Mouse (Mus musculus): ENCODE results near the gene Raet1e. TPM values are rescaled to one million over a fixed set of nuclear protein-coding genes. Genes with fewer than 3 reads are reported as not detected.
"Not testable (repeated sequence)": the region's sequence is repeated elsewhere in the genome, so short reads cannot be mapped to it uniquely, and the experiment has no call there.

Raet1e gene
- polyA plus RNA-seq, 1 experiment from 2014 or later: 6.8 TPM

- not testable (repeated sequence) for H3K27me3 ChIP-seq (ENCODE audit: insufficient read depth, low read length); H3K4me3 ChIP-seq (replicated peaks; ENCODE audit: low read depth, low read length); H3K36me3 ChIP-seq (ENCODE audit: insufficient read depth, low read length); H3K4me1 ChIP-seq (replicated peaks; ENCODE audit: insufficient read depth, low read length); H3K4me2 ChIP-seq (ENCODE audit: low read length); H3K27ac ChIP-seq; H3K9me3 ChIP-seq (replicated peaks; ENCODE audit: low read length); H3K9ac ChIP-seq (ENCODE audit: low read depth, low read length)
- ATAC-seq (replicated peaks; ENCODE audit: low FRiP score, low read depth) (peak; percentile 73), DNase-seq (ENCODE audit: low spot score) (peak; percentile 47)
- TF ChIP-seq CTCF (IDR thresholded peaks at IDR 0.05; ENCODE audit: low read depth): peak; percentile 63
- 4% methylated on average over 7 of the region's 11 CpGs for WGBS
These were observed 53.8 kb downstream of the Raet1e start for GRCm38 (mm10) chr10:22212012-22212696.

DNA sequence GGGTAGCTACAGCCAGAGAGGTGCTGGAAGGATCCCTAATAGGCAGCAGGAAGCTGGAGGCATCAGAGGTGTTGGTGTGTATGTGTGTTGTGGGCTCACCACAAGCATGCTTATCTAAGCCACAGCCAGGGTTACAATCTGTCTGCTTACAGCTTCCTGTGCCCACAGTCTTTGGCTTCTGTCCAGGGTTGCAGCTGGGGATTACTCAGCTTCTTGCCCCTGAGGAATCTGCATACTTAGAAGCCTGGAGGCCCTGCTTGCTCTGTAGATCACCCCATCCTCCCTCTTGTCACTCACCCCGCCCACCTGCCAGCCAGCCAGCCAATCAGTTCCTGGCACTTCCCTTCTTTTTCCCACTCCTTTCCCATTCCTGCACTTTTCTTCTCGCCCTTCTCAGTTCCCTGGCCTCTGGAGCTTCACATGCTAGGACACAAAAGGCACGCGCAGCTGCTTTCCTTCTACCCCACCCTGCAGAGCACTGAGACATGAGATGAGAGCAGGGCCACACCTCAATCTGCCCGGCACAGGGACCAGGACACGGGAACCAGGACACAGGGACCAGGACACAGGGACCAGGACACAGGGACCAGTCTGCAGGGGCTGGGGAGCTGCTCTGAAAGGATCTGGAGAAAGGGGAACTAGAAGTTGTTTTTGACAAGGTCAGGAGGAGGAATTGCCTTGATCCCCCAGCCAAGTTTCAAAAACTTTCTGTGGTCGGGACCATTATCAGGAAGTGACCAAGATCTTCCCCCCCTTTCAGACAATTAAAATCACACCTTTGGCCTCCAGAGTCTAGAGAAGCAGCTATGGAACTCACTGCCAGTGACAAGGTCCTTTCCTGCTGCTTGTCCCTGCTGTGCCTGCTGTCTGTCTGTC, 65.3 kb downstream of the Raet1e start:
- not testable (repeated sequence) for H3K4me3 ChIP-seq (replicated peaks; ENCODE audit: low read depth, low read length); DNase-seq (ENCODE audit: low spot score); H3K9ac ChIP-seq (ENCODE audit: low read depth, low read length); H3K9me3 ChIP-seq (replicated peaks; ENCODE audit: low read length); H3K27ac ChIP-seq; H3K4me1 ChIP-seq (replicated peaks; ENCODE audit: insufficient read depth, low read length); H3K36me3 ChIP-seq (ENCODE audit: insufficient read depth, low read length); H3K27me3 ChIP-seq (ENCODE audit: insufficient read depth, low read length); H3K4me2 ChIP-seq (ENCODE audit: low read length)
- peak; percentile 86 for ATAC-seq (replicated peaks; ENCODE audit: low FRiP score, low read depth)
- WGBS: no CpG with 5 or more reads among the region's 7 CpGs

DNA sequence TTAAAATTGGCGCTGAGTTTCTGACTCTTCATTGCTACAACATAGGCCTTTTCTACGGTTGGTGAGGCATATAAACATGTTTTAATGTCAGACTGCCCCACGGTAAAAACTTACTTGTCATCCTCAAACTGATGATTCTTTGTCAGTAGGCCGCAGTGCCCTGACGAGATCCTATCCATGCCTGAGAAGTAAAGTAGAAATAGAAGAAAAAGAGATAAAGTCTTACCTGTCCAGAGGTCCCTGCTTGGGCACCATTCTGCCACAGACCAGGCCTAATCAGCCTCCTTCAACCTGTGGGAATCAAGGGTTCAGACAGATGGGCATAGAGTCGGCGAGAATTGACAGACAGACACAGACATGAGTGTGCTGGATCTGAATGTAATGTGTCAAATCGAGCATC, 106.7 kb downstream of the Raet1e start:
- no peaks in the 10 kb centered on the region for H3K9me3 ChIP-seq (replicated peaks; ENCODE audit: low read length)
- no peak overlapping the region for H3K4me2 ChIP-seq (ENCODE audit: low read length)
- H3K36me3 ChIP-seq (ENCODE audit: insufficient read depth, low read length): no peaks in the 10 kb centered on the region
- no peak for TF ChIP-seq CTCF (IDR thresholded peaks at IDR 0.05; ENCODE audit: low read depth)
- H3K27me3 ChIP-seq (ENCODE audit: insufficient read depth, low read length): no peaks in the 10 kb centered on the region
- no peak overlapping the region for H3K9ac ChIP-seq (ENCODE audit: low read depth, low read length)
- 94% methylated on average over 8 of the region's 8 CpGs for WGBS
- H3K4me1 ChIP-seq (replicated peaks; ENCODE audit: insufficient read depth, low read length): no peaks in the 10 kb centered on the region
- H3K4me3 ChIP-seq (replicated peaks; ENCODE audit: low read depth, low read length): no peak overlapping the region
- DNase-seq (ENCODE audit: low spot score) (no peak), ATAC-seq (replicated peaks; ENCODE audit: low FRiP score, low read depth) (no peak)
- no peak overlapping the region for H3K27ac ChIP-seq

- not testable (repeated sequence) for H3K9me3 ChIP-seq (replicated peaks; ENCODE audit: low read length); DNase-seq (ENCODE audit: low spot score); ATAC-seq (replicated peaks; ENCODE audit: low FRiP score, low read depth); H3K4me3 ChIP-seq (replicated peaks; ENCODE audit: low read depth, low read length); H3K9ac ChIP-seq (ENCODE audit: low read depth, low read length); H3K4me1 ChIP-seq (replicated peaks; ENCODE audit: insufficient read depth, low read length); H3K27me3 ChIP-seq (ENCODE audit: insufficient read depth, low read length); H3K36me3 ChIP-seq (ENCODE audit: insufficient read depth, low read length); H3K4me2 ChIP-seq (ENCODE audit: low read length); H3K27ac ChIP-seq
- WGBS: 30% methylated on average over 8 of the region's 8 CpGs
These were observed 112.8 kb downstream of the Raet1e start for GRCm38 (mm10) chr10:22270879-22271786.

- DNase-seq (ENCODE audit: low spot score): peak; percentile 27
- H3K4me2 ChIP-seq (ENCODE audit: low read length): peak overlapping the region; percentile 92
- H3K9me3 ChIP-seq (replicated peaks; ENCODE audit: low read length); H3K27ac ChIP-seq; H3K9ac ChIP-seq (ENCODE audit: low read depth, low read length); H3K27me3 ChIP-seq (ENCODE audit: insufficient read depth, low read length); H3K36me3 ChIP-seq (ENCODE audit: insufficient read depth, low read length); H3K4me1 ChIP-seq (replicated peaks; ENCODE audit: insufficient read depth, low read length): not testable (repeated sequence)
- under 1% methylated on average over 37 of the region's 37 CpGs for WGBS
- TF ChIP-seq CTCF (IDR thresholded peaks at IDR 0.05; ENCODE audit: low read depth): 0 out of 2 replicates have a peak, but pooled peaks have one; percentile 3
- H3K4me3 ChIP-seq (replicated peaks; ENCODE audit: low read depth, low read length): peak overlapping the region; percentile 46
- ATAC-seq (replicated peaks; ENCODE audit: low FRiP score, low read depth): peak; percentile 65; the same call in 1 of the 2 replicates
These were observed 114.7 kb downstream of the Raet1e start for GRCm38 (mm10) chr10:22272914-22273683.
